Mouse (Mus musculus) forebrain, embryonic 10.5 days (tissue): Measurements from ENCODE around the gene Chit1. TPM values are rescaled to one million over a fixed set of nuclear protein-coding genes. Genes with fewer than 3 reads are reported as not detected.

Experiments
- DNase-seq: peaks from one replicate; pipeline ENCODE4 v3.0.0-alpha.2; 2017; ENCODE audit warnings: low spot score; ENCODE audit errors: extremely low spot score
- H3K27ac ChIP-seq: fragments of 300-500 bp; sonication (generic); 2 replicates; pipeline ENCODE4 v1.5.1; 2016; ENCODE audit warnings: mild to moderate bottlenecking
- H3K27me3 ChIP-seq: fragments of 300-500 bp; sonication (generic); 2 replicates; pipeline ENCODE4 v1.6.1; 2016; ENCODE audit warnings: mild to moderate bottlenecking; ENCODE audit not compliant: poor library complexity, severe bottlenecking
- H3K36me3 ChIP-seq: fragments of 300-500 bp; sonication (generic); replicated peaks from 2 replicates; pipeline ENCODE4 v1.6.1; 2016; ENCODE audit warnings: mild to moderate bottlenecking, moderate library complexity
- H3K4me1 ChIP-seq: fragments of 300-500 bp; sonication (generic); 2 replicates; pipeline ENCODE4 v1.6.1; 2016
- H3K4me3 ChIP-seq: fragments of 300-500 bp; sonication (generic); 2 replicates; pipeline ENCODE4 v1.5.1; 2016; ENCODE audit warnings: mild to moderate bottlenecking, moderate library complexity
- H3K9me3 ChIP-seq: fragments of 300-500 bp; sonication (generic); 2 replicates; pipeline ENCODE4 v1.6.1; 2016; ENCODE audit warnings: mild to moderate bottlenecking, moderate library complexity
- WGBS: fragments of 180-500 bp; shearing (Covaris S2); methylation state at CpG from one replicate; pipeline ENCODE4 v1.1.7; 2016; 5-methylcytosine and 5-hydroxymethylcytosine counted together
- polyA plus RNA-seq: library from polyadenylated mRNA; unstranded; fragments of >200 nt; fragmentation: Nextera tagmentation; extraction: Ambion mirVana; gene quantifications from 2 replicates; pipeline ENCODE4 v1.2.1, GENCODE M21; 2016

The Chit1 gene
- polyA plus RNA-seq, 1 experiment from 2014 or later: not detected

DNA sequence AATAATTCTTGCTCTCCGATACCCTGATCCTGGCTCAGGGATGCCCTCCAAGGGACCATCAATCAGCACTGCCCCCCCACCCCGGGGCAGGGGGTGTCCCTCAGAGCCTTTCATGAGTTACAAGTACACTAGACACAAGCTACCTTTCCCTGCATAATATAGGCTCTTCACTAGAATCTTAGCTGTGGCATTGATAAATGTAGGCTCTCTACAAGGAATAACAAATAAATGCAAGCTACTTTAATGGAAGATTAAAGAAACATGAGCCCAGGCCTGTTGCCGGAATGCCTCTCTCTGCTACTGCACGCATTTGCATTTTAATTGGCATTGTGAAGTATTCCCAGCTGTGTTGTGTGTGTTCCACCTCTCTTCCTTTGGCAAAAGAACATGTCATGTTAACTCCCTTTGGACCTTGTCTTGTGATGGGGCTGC lies 31.3 kb downstream of the Chit1 start:
- DNase-seq: no peak
- Histone ChIP-seq H3K27ac (no peak overlapping the region), H3K9me3 (no peaks in the 10 kb centered on the region), H3K36me3 (no peaks in the 10 kb centered on the region), H3K4me1 (peaks cover 10% of the 10 kb centered on the region), H3K4me3 (no peak overlapping the region), H3K27me3 (no peaks in the 10 kb centered on the region)
- 71% methylated on average over 4 of the region's 4 CpGs for WGBS

DNA sequence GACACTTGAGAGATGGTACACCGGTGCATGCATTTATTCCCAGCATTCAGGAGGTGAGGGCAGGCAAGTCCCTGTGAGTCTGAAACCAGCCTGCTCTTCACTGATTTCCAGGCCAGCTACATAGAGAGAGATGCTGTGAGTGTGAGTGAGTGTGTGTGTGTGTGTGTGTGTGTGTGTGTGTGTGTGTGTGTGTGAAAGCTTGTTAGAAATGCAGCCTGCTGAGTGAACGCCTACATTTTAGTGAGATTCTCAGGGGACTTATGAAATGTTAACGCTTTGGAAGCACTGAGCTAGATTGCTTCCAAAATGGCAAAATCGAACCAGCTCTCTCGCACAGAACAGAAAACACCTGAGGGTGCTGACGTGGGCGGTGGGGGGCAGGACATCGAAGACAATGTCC lies 35.0 kb downstream of the Chit1 start:
- Histone ChIP-seq H3K36me3 (no peaks in the 10 kb centered on the region), H3K27me3 (0 out of 2 replicates have a peak, but pooled peaks cover 4% of the 10 kb centered on the region), H3K27ac (no peak overlapping the region), H3K9me3 (no peaks in the 10 kb centered on the region), H3K4me3 (no peak overlapping the region), H3K4me1 (peaks cover 12% of the 10 kb centered on the region)
- DNase-seq: no peak
- 91% methylated on average over 8 of the region's 8 CpGs for WGBS

DNA sequence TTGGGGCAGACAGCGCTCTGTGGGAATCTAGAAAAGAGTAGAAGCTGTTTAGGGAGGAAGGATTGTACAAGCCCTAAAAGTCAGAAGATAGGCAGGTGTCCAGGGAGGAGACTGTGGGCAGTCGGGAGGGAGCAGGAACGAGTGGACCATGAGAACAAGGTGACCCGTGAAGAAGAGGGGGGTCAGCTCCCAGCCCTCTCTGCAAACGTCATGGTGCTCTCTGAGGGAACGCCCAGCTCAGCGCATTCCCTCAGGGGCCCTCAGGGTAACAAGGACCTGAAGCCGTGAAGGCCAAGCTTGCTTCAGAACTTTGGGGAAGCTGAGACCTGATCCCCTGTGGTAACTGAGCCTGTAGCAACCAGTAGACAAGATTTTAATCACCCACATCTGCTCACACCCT lies 39.0 kb downstream of the Chit1 start:
- H3K36me3 ChIP-seq: no peaks in the 10 kb centered on the region
- DNase-seq: no peak
- H3K27me3 ChIP-seq: peaks cover 8% of the 10 kb centered on the region; the same call in 1 of the 2 replicates
- no peak overlapping the region for H3K4me3 ChIP-seq
- WGBS: 73% methylated on average over 8 of the region's 8 CpGs
- H3K27ac ChIP-seq: no peak overlapping the region
- H3K4me1 ChIP-seq: 0 out of 2 replicates have a peak, but pooled peaks cover 3% of the 10 kb centered on the region
- H3K9me3 ChIP-seq: peaks cover 5% of the 10 kb centered on the region

DNA sequence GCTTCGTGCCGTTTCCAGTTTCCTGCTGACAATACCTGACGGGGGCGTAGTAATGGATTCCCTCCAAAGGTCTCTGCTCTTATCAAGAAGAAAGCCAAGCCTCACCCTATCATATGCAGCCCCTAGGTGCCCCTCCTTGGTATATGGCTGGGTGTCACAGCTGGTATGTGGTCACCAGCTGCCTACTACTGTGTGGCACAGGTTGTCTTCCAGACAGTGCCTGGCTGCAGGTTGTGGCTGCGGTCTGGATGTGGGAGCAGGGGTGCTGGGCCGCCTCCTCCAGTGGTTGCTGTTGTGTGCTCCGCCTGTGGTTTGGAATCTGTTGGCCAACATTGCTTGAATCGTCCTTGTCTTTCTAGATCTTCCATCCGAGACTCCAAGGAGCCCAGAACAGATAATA lies 39.7 kb downstream of the Chit1 start:
- Histone ChIP-seq H3K9me3 (peaks cover 6% of the 10 kb centered on the region), H3K4me1 (0 out of 2 replicates have a peak, but pooled peaks cover 3% of the 10 kb centered on the region), H3K4me3 (no peak overlapping the region), H3K36me3 (no peaks in the 10 kb centered on the region), H3K27me3 (peaks cover 8% of the 10 kb centered on the region; the same call in 1 of the 2 replicates), H3K27ac (no peak overlapping the region)
- WGBS: 93% methylated on average over 9 of the region's 9 CpGs
- no peak for DNase-seq

DNA sequence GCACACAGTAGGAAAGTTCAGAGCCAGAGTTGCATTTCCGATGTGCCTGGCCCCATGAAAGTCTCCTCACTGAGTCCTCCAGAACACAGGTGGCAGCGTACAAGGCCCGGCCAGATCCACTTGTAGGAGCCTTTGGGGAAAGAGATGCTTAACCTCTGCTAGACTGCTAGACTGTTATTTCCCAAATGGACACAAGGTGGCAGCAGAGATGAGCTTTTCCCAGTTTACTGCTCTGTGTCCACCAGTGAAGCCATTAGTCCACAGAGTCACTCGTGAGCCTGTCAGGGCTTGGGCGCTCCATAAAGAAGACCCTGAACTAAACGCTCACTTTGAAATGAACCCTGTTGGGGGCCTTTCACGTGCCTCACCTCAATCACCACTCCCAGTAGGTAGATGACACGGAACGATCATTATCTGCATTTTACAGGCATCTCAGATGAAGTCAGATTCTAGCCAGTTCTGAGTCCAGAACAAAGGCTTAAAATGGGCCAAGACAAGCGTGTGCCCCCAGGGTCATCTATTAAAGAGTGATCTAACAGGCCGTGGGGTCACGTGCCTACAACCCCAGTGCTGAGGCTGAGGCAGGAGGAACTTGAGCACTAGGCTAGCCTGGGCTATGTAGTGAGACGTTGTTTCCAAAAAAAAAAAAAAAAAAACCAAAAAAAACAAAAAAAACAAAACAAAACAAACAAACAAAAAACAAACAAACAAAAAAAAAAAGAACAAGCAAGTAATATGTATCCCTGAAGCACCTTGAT lies 40.8 kb downstream of the Chit1 start:
- H3K9me3 ChIP-seq: peaks cover 6% of the 10 kb centered on the region
- peaks cover 8% of the 10 kb centered on the region; the same call in 1 of the 2 replicates for H3K27me3 ChIP-seq
- H3K4me3 ChIP-seq: no peak overlapping the region
- 0 out of 2 replicates have a peak, but pooled peaks cover 3% of the 10 kb centered on the region for H3K4me1 ChIP-seq
- peak; percentile 86 for DNase-seq
- 41% methylated on average over 13 of the region's 13 CpGs for WGBS
- H3K27ac ChIP-seq: no peak overlapping the region
- no peaks in the 10 kb centered on the region for H3K36me3 ChIP-seq

DNA sequence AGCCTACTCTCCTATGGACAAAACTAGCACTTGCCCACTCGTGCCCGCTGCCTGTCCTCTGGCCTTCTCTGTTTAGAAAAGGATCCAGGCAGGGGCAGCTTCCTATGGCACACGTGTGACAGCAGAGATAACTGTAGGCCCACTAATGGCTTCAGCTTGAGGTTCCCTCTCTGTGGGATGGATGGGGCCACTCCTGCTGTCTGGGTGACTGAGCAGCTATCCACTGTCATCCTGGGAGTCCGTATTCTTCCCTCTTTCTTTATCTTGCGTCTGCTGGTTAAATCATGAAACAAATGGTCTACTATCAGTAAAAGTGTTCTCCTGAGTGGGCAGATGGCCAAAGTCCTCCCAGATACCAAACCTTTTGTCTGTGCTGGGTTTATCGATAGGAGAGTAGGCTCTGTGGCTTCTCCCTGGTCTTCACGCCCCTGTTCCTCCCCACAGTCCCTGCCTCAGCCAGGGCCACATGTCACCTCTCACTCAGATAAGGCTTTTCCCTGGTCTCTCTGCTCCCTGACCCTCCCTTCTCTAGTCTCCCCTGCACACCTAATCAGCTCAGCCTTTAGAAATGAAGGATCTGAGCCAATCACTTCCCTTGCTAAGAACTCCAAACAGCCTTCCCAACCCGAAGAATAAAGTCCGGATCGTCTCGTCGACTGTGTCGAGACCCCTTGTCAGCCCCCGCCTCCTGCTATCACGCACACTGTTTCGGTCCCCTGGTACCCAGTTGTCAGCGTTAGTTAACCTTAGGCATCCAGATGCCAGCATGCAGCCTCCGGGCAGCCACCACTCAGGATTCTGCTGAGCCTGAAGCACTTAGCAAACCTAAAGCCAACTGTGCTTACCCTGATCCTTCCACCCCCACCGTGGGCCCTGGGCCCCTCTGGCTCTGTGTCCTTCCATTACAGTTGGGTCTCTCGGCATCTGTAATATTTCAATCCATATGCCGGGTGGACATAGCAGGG lies 41.9 kb downstream of the Chit1 start:
- Histone ChIP-seq H3K4me1 (0 out of 2 replicates have a peak, but pooled peaks cover 3% of the 10 kb centered on the region), H3K27ac (no peak overlapping the region), H3K36me3 (no peaks in the 10 kb centered on the region), H3K27me3 (peaks cover 8% of the 10 kb centered on the region; the same call in 1 of the 2 replicates), H3K4me3 (no peak overlapping the region), H3K9me3 (peaks cover 6% of the 10 kb centered on the region)
- WGBS: 85% methylated on average over 21 of the region's 21 CpGs
- DNase-seq: no peak

DNA sequence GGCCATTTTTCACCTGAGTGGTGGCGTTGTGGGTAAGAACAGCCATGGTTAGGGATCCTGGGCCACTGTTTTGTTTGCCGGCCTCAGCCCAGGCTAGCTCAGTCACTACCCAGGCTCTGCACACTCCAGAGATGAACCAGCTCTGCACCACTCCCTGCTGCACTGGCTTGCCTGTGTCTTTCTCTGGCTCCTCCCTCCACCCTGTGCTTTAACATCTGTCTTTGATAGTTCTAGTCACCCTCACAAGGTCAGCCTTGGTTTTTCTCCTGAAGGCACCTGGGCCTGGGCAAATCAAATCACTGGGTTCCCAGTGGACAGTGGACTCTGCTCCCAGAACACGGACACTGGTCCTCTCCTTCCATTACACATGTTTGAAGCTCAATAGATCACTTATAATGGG lies 43.1 kb downstream of the Chit1 start:
- no peaks in the 10 kb centered on the region for H3K36me3 ChIP-seq
- H3K27me3 ChIP-seq: peaks cover 8% of the 10 kb centered on the region; the same call in 1 of the 2 replicates
- WGBS: 88% methylated on average over 3 of the region's 3 CpGs
- H3K27ac ChIP-seq: no peak overlapping the region
- peaks cover 6% of the 10 kb centered on the region for H3K9me3 ChIP-seq
- no peaks in the 10 kb centered on the region for H3K4me1 ChIP-seq
- H3K4me3 ChIP-seq: no peak overlapping the region
- no peak for DNase-seq

DNA sequence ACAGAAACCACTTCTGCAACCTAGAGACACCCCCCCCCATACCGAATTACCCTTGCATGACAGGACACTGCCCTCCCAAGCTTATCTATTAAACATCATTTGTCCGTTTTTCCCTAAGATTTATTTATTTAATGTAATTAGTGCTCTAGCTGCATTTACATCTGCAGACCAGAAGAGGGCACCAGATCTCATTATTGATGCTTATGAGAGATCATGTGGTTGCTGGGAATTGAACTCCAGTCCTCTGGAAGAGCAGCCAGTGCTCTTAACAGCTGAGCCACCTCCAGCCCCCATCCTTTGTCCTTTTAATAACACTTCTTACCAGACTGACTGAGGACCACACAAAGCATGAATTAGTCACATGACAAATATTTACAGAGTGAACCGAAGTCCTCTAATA lies 43.6 kb downstream of the Chit1 start:
- Histone ChIP-seq H3K4me3 (no peak overlapping the region), H3K4me1 (no peaks in the 10 kb centered on the region), H3K9me3 (peaks cover 6% of the 10 kb centered on the region), H3K36me3 (no peaks in the 10 kb centered on the region), H3K27ac (no peak overlapping the region), H3K27me3 (peaks cover 8% of the 10 kb centered on the region; the same call in 1 of the 2 replicates)
- 55% methylated on average over 3 of the region's 3 CpGs for WGBS
- no peak for DNase-seq

DNA sequence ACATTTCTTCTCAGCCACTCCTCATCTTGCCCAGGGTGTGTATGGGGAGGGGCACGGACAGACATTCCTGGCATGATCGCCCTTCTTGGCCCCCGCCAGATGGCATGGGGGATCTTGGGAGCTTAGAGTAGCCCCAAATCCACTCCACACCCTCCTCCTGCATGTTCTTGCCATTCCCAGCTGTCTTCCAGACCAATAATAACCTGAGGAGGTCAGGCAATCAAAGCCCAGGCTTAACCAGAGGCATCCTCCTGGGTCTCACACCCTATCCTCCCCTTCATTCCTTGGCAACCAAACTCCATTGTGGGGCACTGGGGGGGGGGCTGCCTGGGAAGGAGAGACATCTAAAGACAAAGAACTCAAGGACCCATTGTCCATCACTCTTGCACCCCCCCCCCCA lies 49.4 kb downstream of the Chit1 start:
- peaks cover 16% of the 10 kb centered on the region for H3K4me1 ChIP-seq
- no peak for DNase-seq
- H3K4me3 ChIP-seq: no peak overlapping the region
- no peaks in the 10 kb centered on the region for H3K27me3 ChIP-seq
- WGBS: 90% methylated on average over 3 of the region's 3 CpGs
- H3K27ac ChIP-seq: no peak overlapping the region
- no peaks in the 10 kb centered on the region for H3K36me3 ChIP-seq
- H3K9me3 ChIP-seq: no peaks in the 10 kb centered on the region

DNA sequence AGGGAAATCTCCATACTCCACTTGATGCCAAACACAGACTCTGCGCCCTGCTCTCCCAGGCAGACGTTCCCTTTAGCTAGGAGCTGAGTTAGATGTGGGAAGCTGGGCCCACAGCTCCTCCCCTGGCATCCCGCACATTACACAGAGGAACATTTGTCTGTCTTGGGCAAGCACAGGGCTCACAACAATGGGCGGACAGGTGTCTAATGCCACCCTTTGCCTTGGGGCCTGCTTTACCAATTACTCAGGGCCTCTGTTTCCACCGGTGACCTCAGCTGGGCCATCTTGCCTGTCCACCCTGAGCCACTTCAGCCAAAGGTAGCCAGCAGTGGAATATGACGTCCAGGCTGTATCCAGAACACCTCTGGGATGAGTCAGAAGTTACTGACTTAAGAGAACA lies 50.4 kb downstream of the Chit1 start:
- WGBS: 72% methylated on average over 6 of the region's 6 CpGs
- Histone ChIP-seq H3K4me1 (peaks cover 16% of the 10 kb centered on the region), H3K9me3 (no peaks in the 10 kb centered on the region; the same call in 1 of the 2 replicates), H3K27me3 (no peaks in the 10 kb centered on the region), H3K27ac (no peak overlapping the region), H3K36me3 (no peaks in the 10 kb centered on the region), H3K4me3 (no peak overlapping the region)
- DNase-seq: no peak

DNA sequence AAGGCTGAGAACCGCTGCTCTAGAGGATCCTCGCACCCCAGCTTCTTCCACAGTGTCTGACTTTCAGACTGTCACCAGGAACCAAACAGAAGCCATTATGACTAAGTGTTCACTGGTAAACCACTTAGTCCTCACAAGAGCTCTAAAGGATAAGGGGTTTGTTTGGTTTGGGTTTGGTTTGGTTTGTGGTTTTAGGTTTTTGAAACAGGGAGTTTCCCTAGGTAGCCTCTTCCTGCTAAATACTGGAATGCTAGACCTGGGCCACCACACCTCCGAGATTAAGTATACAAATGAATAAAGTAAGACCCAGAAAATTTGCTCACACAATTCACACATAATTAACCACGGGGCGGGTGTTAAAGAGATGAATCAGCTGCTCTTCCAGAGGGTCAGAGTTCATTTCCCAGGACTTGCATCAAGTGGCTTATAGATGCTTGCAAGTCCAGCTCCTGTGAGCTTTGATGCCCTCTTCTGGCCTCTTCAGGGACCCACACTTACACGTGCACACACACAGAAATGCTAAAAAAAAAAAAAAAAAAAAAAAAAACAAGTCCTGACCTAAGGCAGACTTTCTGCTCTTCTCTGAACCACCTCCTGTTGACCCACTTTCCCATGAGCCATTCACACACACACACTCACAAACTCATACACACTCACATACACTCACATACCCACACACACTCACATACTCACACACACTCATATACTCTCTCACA lies 51.6 kb downstream of the Chit1 start:
- no peak for DNase-seq
- no peaks in the 10 kb centered on the region for H3K36me3 ChIP-seq
- no peak overlapping the region for H3K27ac ChIP-seq
- H3K4me1 ChIP-seq: peaks cover 19% of the 10 kb centered on the region
- H3K9me3 ChIP-seq: no peaks in the 10 kb centered on the region; the same call in 1 of the 2 replicates
- WGBS: 84% methylated on average over 6 of the region's 6 CpGs
- H3K27me3 ChIP-seq: no peaks in the 10 kb centered on the region; the same call in 1 of the 2 replicates
- H3K4me3 ChIP-seq: no peak overlapping the region

DNA sequence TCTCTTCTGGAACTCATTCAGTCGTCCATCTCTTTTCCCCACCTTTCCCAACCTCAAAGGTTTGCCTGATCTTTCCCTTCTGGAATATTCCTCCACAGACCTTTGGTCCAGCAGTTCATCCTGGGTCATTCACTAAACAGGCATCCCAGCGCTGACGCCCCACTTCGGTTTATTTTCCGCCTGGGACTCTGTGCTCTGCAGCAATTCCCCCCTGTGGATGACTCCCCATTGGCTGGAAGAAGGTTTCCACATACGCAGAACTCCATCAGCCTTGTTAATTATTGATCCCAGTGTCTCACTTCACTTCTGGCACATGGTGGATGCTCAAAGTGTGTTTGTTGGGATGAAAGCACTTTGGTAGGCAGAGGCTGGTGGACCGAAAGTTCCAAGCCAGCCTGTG lies 52.4 kb downstream of the Chit1 start:
- Histone ChIP-seq H3K4me3 (no peak overlapping the region), H3K27me3 (no peaks in the 10 kb centered on the region; the same call in 1 of the 2 replicates), H3K9me3 (no peaks in the 10 kb centered on the region; the same call in 1 of the 2 replicates), H3K4me1 (peaks cover 20% of the 10 kb centered on the region), H3K36me3 (no peaks in the 10 kb centered on the region), H3K27ac (no peak overlapping the region)
- 92% methylated on average over 7 of the region's 7 CpGs for WGBS
- no peak for DNase-seq
